Comparison of ENCODE assay signal across 8 mouse cellular contexts in the genomic region with DNA sequence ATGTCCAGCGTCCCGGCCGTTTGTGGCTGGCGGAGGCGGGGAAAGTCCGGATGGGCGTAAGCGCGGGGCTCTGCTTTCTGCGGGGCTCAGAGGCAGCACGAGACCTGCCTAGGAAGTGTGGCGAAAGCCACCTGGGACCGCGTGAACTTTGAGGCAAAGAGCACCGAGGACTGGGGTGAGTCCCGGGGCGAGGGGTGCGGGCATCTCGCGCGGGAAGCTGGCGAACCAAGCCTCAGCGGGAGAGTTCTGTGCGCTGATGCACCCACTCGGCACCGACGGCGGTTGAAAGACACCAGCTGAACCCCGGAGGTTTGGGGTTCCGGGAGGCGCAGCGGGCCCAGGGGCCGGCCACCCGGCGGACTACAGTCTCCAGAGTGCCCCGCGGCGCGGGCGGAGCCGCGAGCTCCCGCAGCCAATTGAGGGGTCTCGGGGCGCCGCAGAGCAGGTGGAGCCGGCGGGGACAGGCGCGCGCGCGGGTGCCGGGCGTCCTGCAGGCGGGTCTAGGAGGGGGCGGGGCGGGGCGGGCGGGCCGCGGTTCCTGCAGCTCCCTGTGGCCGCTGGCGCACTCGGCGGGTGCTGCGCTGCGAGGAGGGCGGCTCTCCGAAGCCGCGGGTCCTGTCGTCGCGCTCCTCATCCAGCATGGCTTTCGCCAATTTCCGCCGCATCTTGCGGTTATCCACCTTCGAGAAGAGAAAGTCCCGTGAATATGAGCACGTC. TPM values are rescaled to one million over a fixed set of nuclear protein-coding genes. Genes with fewer than 3 reads are reported as not detected.
DNase-seq lines count a peak whose midpoint lies in the region; ATAC-seq lines count a peak whose summit lies in the region.

A gene (plus strand): TSS at position 541 of the 717 bp plus-strand sequence.

- no peak within 1 kb of the TSS for H3K27ac ChIP-seq in hindbrain, embryonic 12.5 days

- H3K36me3 ChIP-seq in hindbrain, embryonic 12.5 days = no peaks in the 10 kb centered on the region

- peaks cover 25% of the 10 kb centered on the region for H3K4me1 ChIP-seq in hindbrain, embryonic 12.5 days

- peak; percentile 95 for DNase-seq in Muller cell, postnatal 12 days (ENCODE audit: inconsistent ontology term)
- peak; percentile 88 for DNase-seq in cerebellum, adult 9-10 months
- DNase-seq in frontal cortex, postnatal 10 days (ENCODE audit: low spot score in 2 of 2) = peak; percentile 83 to 90
- DNase-seq in layer of hippocampus, postnatal 14 days (ENCODE audit: low spot score in 2 of 2) = peak; percentile 85 to 93
- DNase-seq in lung, postnatal 10 days = peak; percentile 91
- peak; percentile 82 for DNase-seq in ovary, postnatal 14 days (ENCODE audit: low spot score)
- peak; percentile 92 to 93 for DNase-seq in thymus, postnatal 10 days (ENCODE audit: low spot score in 2 of 2)

- H3K4me3 ChIP-seq in hindbrain, embryonic 12.5 days = peak within 1 kb of the TSS; percentile 49

- peak within 1 kb of the TSS; percentile 96 for H3K4me2 ChIP-seq in hindbrain, embryonic 12.5 days (replicated peaks)

- H3K9ac ChIP-seq in hindbrain, embryonic 12.5 days = peak within 1 kb of the TSS; percentile 73

- peaks cover 26% of the 10 kb centered on the region for H3K27me3 ChIP-seq in hindbrain, embryonic 12.5 days

- under 1% methylated on average over 55 of the region's 82 CpGs for WGBS in hindbrain, embryonic 12.5 days

- no peaks in the 10 kb centered on the region for H3K9me3 ChIP-seq in hindbrain, embryonic 12.5 days (replicated peaks)

- ATAC-seq in hindbrain, embryonic 12.5 days (ENCODE audit: low FRiP score) = peak; percentile 93

RNA-seq across cellular contexts. Expression of the gene that starts here (rescaled TPM):
- polyA plus RNA-seq in hindbrain, embryonic 12.5 days (2016; fragmentation: Nextera tagmentation; extraction: Ambion mirVana) = 2.5 and 3.3 TPM in 2 replicates
- total RNA-seq in layer of hippocampus, postnatal 14 days (2021) = 1 to 10 TPM; 7.5 to 8.3 TPM
